Mouse (Mus musculus): ENCODE data around the gene D930048N14Rik. TPM values are rescaled to one million over a fixed set of nuclear protein-coding genes. Genes with fewer than 3 reads are reported as not detected.

The D930048N14Rik gene
- polyA plus RNA-seq, 1 experiment: 13.2 TPM

GRCm38 (mm10) chr11:51648566-51648965, 2.2 kb upstream of the D930048N14Rik start:
- TF ChIP-seq POLR2A (IDR thresholded peaks at IDR 0.05; ENCODE audit: borderline replicate concordance, extremely low read depth, low read depth, low read length) (no peak), CTCF (IDR thresholded peaks at IDR 0.05; ENCODE audit: insufficient read depth, low read length) (no peak)
- 36% methylated on average over 3 of the region's 3 CpGs for WGBS
- DNase-seq: no peak
- H3K4me1 ChIP-seq (ENCODE audit: control insufficient read depth, insufficient read depth, low read length): peaks cover 10% of the 10 kb centered on the region; the same call in 1 of the 2 replicates
- H3K4me3 ChIP-seq (replicated peaks; ENCODE audit: extremely low read depth, low read depth, low read length): peak overlapping the region; percentile 72

DNA sequence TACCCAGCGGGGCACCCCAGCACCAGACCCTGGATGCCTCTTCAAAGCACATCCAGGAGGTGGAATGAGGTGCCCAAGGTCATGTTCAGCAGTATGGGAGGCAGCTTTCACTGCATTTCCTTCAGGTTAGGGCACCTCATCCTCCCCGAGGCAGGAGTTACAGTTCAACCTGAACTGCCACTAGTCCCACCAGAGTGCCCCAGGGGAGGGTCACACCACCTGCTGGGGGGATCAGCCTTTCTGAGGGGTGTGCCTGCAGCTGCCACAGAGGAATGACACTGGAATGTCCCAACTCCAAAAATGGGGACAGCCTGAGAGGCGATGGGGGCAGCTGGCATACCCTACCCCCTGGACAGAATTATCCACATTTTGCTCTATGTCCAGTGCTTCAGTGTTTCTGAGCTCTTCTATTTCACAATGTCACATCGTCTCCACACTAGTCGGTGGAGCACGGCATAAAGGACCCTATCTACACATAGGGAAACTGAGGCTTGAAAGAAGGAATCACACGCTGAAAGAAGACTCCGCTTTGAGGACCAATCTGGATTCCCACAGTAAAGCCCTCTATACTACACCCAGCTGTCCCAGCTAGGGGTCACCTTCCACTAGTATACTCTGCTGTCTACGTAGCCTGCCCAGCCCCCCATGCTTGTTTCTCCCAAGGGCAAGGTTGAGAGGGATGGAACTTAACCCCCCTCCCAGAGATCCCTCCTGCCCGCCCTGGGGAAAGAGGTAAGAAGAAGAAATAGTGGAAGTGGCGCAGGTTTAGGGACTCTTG, 1.5 kb upstream of the D930048N14Rik start:
- DNase-seq: no peak
- Histone ChIP-seq H3K4me1 (ENCODE audit: control insufficient read depth, insufficient read depth, low read length) (peaks cover 8% of the 10 kb centered on the region; the same call in 1 of the 2 replicates), H3K4me3 (replicated peaks; ENCODE audit: extremely low read depth, low read depth, low read length) (peak overlapping the region; percentile 72)
- TF ChIP-seq POLR2A (IDR thresholded peaks at IDR 0.05; ENCODE audit: borderline replicate concordance, extremely low read depth, low read depth, low read length) (no peak), CTCF (IDR thresholded peaks at IDR 0.05; ENCODE audit: insufficient read depth, low read length) (no peak)
- WGBS: 45% methylated on average over 11 of the region's 11 CpGs

GRCm38 (mm10) chr11:51649889-51650199, 910 bp upstream of the D930048N14Rik start:
- H3K4me1 ChIP-seq (ENCODE audit: control insufficient read depth, insufficient read depth, low read length): peaks cover 11% of the 10 kb centered on the region; the same call in 1 of the 2 replicates
- TF ChIP-seq POLR2A (IDR thresholded peaks at IDR 0.05; ENCODE audit: borderline replicate concordance, extremely low read depth, low read depth, low read length) (no peak), CTCF (IDR thresholded peaks at IDR 0.05; ENCODE audit: insufficient read depth, low read length) (no peak)
- 7% methylated on average over 7 of the region's 7 CpGs for WGBS
- DNase-seq: no peak
- peak overlapping the region; percentile 72 for H3K4me3 ChIP-seq (replicated peaks; ENCODE audit: extremely low read depth, low read depth, low read length)

GRCm38 (mm10) chr11:51650261-51650660, 493 bp upstream of the D930048N14Rik start:
- no peak for DNase-seq
- TF ChIP-seq POLR2A (IDR thresholded peaks at IDR 0.05; ENCODE audit: borderline replicate concordance, extremely low read depth, low read depth, low read length) (0 out of 2 replicates have a peak, but pooled peaks have one; percentile 10), CTCF (IDR thresholded peaks at IDR 0.05; ENCODE audit: insufficient read depth, low read length) (no peak)
- Histone ChIP-seq H3K4me1 (ENCODE audit: control insufficient read depth, insufficient read depth, low read length) (peaks cover 10% of the 10 kb centered on the region; the same call in 1 of the 2 replicates), H3K4me3 (replicated peaks; ENCODE audit: extremely low read depth, low read depth, low read length) (peak overlapping the region; percentile 72)
- 1% methylated on average over 30 of the region's 30 CpGs for WGBS

GRCm38 (mm10) chr11:51652889-51653418, 2.2 kb downstream of the D930048N14Rik start:
- H3K4me1 ChIP-seq (ENCODE audit: control insufficient read depth, insufficient read depth, low read length): peaks cover 3% of the 10 kb centered on the region; the same call in 1 of the 2 replicates
- TF ChIP-seq CTCF (IDR thresholded peaks at IDR 0.05; ENCODE audit: insufficient read depth, low read length) (no peak), POLR2A (IDR thresholded peaks at IDR 0.05; ENCODE audit: borderline replicate concordance, extremely low read depth, low read depth, low read length) (no peak)
- WGBS: 93% methylated on average over 4 of the region's 4 CpGs
- DNase-seq: no peak
- no peak overlapping the region for H3K4me3 ChIP-seq (replicated peaks; ENCODE audit: extremely low read depth, low read depth, low read length)

DNA sequence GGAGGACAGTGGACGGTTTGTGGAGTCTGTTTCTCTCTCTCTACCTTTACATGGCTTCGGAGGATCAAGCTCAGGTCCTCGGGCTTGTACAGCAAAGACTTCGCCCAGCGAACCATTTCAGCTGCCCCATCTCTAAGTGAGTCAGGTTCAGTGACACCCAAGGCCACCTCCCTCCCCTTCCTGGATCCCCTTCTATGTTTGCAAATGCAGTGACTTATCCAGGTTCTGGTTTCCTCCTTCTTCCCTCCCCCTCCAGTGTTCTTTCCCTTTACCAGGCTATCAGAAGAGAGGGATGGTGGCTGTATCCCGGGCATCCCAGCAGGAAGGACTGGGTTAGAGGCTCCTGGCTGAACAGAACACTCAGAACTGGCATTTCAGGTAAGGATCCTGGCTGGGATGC, 3.0 kb downstream of the D930048N14Rik start:
- DNase-seq: no peak
- no peak for TF ChIP-seq POLR2A (IDR thresholded peaks at IDR 0.05; ENCODE audit: borderline replicate concordance, extremely low read depth, low read depth, low read length)
- TF ChIP-seq CTCF (IDR thresholded peaks at IDR 0.05; ENCODE audit: insufficient read depth, low read length): no peak
- Histone ChIP-seq H3K4me3 (replicated peaks; ENCODE audit: extremely low read depth, low read depth, low read length) (no peak overlapping the region), H3K4me1 (ENCODE audit: control insufficient read depth, insufficient read depth, low read length) (peaks cover 9% of the 10 kb centered on the region)
- WGBS: 85% methylated on average over 6 of the region's 6 CpGs

DNA sequence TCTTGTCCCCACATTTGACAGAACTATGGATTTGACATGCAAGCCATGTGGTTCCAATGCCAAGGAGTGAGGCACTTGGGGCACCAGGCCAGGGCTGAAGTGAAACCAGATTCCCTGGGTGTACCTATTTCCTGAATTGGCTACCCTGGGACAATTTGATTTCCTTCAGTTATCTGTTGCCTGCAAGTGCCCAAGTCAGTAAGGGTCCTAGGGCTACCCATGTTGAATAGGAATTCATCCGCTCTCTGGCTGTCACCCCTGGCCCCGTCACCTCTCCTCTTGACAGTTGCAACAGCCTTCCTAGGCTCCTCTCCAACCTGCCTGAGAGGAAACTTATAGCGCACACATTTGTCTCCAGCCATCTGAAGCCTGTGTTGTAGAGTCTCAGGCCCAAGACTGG, 4.1 kb downstream of the D930048N14Rik start:
- no peak for DNase-seq
- H3K4me1 ChIP-seq (ENCODE audit: control insufficient read depth, insufficient read depth, low read length): peaks cover 12% of the 10 kb centered on the region
- TF ChIP-seq CTCF (IDR thresholded peaks at IDR 0.05; ENCODE audit: insufficient read depth, low read length): no peak
- no peak overlapping the region for H3K4me3 ChIP-seq (replicated peaks; ENCODE audit: extremely low read depth, low read depth, low read length)
- 81% methylated on average over 3 of the region's 3 CpGs for WGBS

DNA sequence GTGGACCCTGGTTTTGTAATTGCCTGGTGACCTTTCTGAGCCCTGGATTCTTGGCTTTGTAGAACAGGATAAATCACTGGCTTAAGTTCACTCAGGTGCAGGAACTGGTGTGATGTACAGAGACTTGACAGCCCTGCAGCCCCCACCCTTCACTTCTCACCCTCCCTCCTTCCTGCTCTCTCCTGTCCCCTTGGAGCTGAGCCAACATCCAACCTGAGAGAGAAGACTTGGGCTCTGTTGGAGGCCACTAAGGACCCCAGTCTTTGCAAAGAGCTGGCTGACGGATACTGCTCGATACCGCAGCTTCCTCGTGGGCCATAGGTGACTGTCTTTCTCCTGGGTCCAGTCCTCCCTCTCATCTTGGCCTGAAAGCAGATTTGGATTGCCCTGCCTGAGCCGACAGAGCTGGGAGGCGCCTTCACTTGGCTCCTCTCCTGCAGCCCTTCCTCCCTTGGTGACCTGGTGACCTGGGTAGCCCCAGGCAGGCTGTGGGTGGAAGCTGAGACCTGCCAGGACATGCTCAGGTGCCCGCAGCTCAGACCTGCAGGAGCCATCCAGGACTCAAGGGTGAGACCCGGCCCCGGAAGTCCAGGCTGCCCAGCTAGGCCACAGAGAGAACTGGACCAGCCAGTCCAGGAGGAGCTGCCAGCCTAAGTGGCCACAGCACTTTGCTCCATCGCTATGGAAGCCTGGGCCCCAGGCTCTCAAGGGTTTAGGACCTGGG, 6.2 kb downstream of the D930048N14Rik start:
- DNase-seq: no peak
- TF ChIP-seq POLR2A (IDR thresholded peaks at IDR 0.05; ENCODE audit: borderline replicate concordance, extremely low read depth, low read depth, low read length): no peak
- TF ChIP-seq CTCF (IDR thresholded peaks at IDR 0.05; ENCODE audit: insufficient read depth, low read length): no peak
- peaks cover 12% of the 10 kb centered on the region for H3K4me1 ChIP-seq (ENCODE audit: control insufficient read depth, insufficient read depth, low read length)
- 62% methylated on average over 10 of the region's 10 CpGs for WGBS
- H3K4me3 ChIP-seq (replicated peaks; ENCODE audit: extremely low read depth, low read depth, low read length): no peak overlapping the region

DNA sequence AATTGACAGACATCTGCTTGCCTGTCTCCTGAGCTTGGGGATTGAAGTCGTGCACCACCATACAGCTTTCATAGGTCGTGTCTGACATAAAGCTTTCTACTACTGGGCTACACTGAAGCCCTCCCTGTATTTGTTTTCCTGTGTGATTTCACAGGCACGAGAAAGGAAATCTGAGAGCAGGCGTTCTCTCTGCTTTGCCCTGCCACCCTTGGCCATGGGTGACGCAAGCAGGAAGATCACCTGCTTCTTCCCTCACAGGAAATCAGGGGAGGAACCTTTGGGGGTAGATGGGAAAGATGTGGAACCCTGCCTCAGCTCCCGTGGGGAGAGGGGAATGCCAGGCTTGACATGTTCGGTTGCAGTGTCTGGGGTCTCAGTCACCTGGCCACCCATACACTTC, 7.5 kb downstream of the D930048N14Rik start:
- Histone ChIP-seq H3K4me1 (ENCODE audit: control insufficient read depth, insufficient read depth, low read length) (peaks cover 12% of the 10 kb centered on the region), H3K4me3 (replicated peaks; ENCODE audit: extremely low read depth, low read depth, low read length) (no peak overlapping the region)
- WGBS: 26% methylated on average over 7 of the region's 7 CpGs
- TF ChIP-seq CTCF (IDR thresholded peaks at IDR 0.05; ENCODE audit: insufficient read depth, low read length) (no peak), POLR2A (IDR thresholded peaks at IDR 0.05; ENCODE audit: borderline replicate concordance, extremely low read depth, low read depth, low read length) (no peak)
- DNase-seq: no peak

Measured in lung, adult 2 months (tissue).